Mouse (Mus musculus) right cerebral cortex, adult 18-20 months (tissue): ENCODE measurements at regions not wholly inside any gene's neighbourhood (a gene's known extent, or its start where the extent isn't known, plus 50 kb on each side); places are given as distances from the start of the nearest gene placed in this dataset.

ENCODE experiments used
- DNase-seq: peaks from one replicate; pipeline ENCODE4 v3.0.0; 2022; ENCODE audit warnings: mixed read lengths

GRCm38 (mm10) chr13:111940796-111941513, 132.2 kb upstream of the Map3k1 start:
- DNase-seq = no peak

- DNase-seq = no peak
These were observed 133.2 kb upstream of the Map3k1 start for GRCm38 (mm10) chr13:111941946-111942345.

GRCm38 (mm10) chr13:111943392-111944088, 134.7 kb upstream of the Map3k1 start:
- DNase-seq = no peak

- DNase-seq = no peak
These were observed 135.3 kb upstream of the Map3k1 start for GRCm38 (mm10) chr13:111944089-111944406.

GRCm38 (mm10) chr13:111946271-111946670, 137.5 kb upstream of the Map3k1 start:
- DNase-seq = no peak

- DNase-seq = no peak
These were observed 138.0 kb upstream of the Map3k1 start for GRCm38 (mm10) chr13:111946811-111947210.

- DNase-seq = no peak
These were observed 139.6 kb upstream of the Map3k1 start for GRCm38 (mm10) chr13:111948395-111948794.

GRCm38 (mm10) chr13:111950042-111950441, 141.2 kb upstream of the Map3k1 start:
- no peak for DNase-seq

GRCm38 (mm10) chr13:111953860-111954519, 145.2 kb upstream of the Map3k1 start:
- DNase-seq = no peak

- no peak for DNase-seq
These were observed 145.7 kb upstream of the Map3k1 start for GRCm38 (mm10) chr13:111954520-111954884.

- DNase-seq = no peak
These were observed 148.3 kb upstream of the Map3k1 start for GRCm38 (mm10) chr13:111957118-111957517.

GRCm38 (mm10) chr13:111957674-111958273, 149.0 kb upstream of the Map3k1 start:
- no peak for DNase-seq

- DNase-seq = no peak
These were observed 149.6 kb upstream of the Map3k1 start for GRCm38 (mm10) chr13:111958421-111958820.

- DNase-seq = no peak
These were observed 151.2 kb upstream of the Map3k1 start for GRCm38 (mm10) chr13:111960036-111960435.

- DNase-seq = no peak
These were observed 152.6 kb upstream of the Map3k1 start for GRCm38 (mm10) chr13:111961423-111961822.

- DNase-seq = no peak
These were observed 153.4 kb upstream of the Map3k1 start for GRCm38 (mm10) chr13:111962155-111962554.

GRCm38 (mm10) chr13:111966113-111966512, 157.3 kb upstream of the Map3k1 start:
- no peak for DNase-seq

GRCm38 (mm10) chr13:111966627-111967026, 157.8 kb upstream of the Map3k1 start:
- no peak for DNase-seq

- DNase-seq = no peak
These were observed 159.4 kb upstream of the Map3k1 start for GRCm38 (mm10) chr13:111968197-111968596.

GRCm38 (mm10) chr13:111974282-111974681, 165.5 kb upstream of the Map3k1 start:
- no peak for DNase-seq

GRCm38 (mm10) chr13:111975549-111975948, 166.8 kb upstream of the Map3k1 start:
- no peak for DNase-seq

GRCm38 (mm10) chr13:111977769-111978674, 169.2 kb upstream of the Map3k1 start:
- DNase-seq = no peak

- no peak for DNase-seq
These were observed 169.9 kb upstream of the Map3k1 start for GRCm38 (mm10) chr13:111978675-111979020.
